Mouse (Mus musculus): Measurements from ENCODE around the gene Mapk11.

The Mapk11 gene

GRCm38 (mm10) chr15:89140659-89141252, 8.7 kb downstream of the Mapk11 start, which contains the start of gene Mapk12:
TSS of gene Mapk12 (minus strand) at chr15:89140703.
- DNase-seq (ENCODE audit: low spot score): peak; percentile 45

- peak; percentile 44 for DNase-seq (ENCODE audit: low spot score)
These were observed 9.3 kb downstream of the Mapk11 start for GRCm38 (mm10) chr15:89140048-89140658.

DNA sequence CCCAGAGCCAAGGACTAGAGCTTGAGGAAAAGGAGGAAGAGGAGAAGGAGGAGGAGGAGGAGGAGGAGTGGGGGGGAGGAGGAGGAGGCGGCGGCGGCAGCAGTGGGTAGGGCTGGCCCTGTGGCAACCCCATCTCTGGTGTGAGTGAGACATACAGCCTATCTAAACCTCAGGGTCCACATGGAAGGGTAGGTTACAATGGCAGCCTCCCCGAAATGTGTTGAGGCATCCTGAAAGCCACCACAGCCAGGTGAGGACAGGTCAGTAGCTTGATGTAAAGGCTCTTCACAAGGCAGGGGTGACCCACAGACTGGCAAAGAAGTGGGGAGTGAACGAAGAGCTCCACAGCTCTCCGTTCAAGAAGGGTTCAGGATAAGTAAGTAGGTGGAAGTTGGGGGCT, 10.9 kb downstream of the Mapk11 start:
- DNase-seq (ENCODE audit: low spot score): no peak

- no peak for DNase-seq (ENCODE audit: low spot score)
These were observed 11.4 kb downstream of the Mapk11 start for GRCm38 (mm10) chr15:89138046-89138405.

DNA sequence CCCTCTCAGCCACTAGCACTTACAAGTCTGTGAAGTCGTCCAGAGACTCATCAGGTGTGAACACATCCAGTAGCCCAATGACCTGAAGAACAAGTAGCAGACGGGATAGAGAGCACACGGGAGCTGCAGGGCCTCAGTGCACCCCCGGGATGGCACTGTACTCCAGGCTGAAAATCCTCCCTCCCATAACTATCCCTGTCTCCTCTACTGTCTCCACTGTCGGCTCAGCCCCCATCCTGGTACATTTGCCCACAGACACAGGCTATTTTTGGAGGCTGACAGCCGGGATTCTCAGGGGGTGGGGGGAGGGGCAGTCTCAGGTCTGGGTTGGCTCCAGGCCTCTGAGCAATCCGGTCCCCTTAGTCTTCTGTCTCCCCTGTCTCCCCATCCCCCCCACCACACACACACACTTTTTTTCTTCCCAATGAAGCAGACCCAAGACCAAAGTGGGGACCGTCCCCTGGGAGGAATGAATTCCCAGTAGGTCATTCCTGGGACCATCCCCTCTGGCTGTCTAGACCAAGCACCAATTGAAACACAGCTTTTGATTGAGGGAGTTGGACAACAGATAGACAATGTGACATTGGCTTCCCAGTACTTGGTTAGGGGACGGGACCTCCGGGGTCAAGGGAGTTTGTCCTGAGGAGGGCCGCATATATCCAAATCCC, 11.9 kb downstream of the Mapk11 start:
- DNase-seq (ENCODE audit: low spot score): no peak

DNA sequence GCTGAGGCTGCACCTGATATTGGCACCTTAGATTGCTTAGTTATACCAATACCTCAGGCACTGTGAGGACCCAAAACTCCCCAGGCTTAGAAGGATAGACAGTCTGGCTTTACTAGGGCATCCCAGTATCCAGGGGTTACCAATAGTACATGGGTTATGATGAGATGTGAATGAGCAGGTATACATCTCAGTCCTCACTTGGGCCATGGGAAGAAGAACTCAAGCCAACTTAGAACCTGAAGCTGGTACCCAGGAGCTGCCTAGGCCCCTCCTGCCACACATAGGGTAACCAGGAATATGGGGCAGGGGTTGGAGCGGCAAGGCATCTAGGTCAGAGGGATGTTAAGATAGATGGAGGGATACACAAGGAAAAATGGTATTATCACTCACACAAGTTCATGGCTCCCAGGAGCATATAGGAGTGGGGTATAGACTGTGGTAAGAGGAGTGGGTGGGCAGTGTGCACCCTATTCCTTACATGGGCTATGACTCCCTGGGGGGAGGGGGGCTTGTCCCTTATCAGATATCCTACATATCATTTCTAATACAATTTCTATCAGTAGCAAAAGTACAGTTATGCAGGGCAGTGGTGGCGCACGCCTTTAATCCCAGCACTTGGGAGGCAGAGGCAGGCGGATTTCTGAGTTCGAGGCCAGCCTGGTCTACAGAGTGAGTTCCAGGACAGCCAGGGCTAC, 12.8 kb downstream of the Mapk11 start:
- no peak for DNase-seq (ENCODE audit: low spot score)

GRCm38 (mm10) chr15:89131316-89131715, 18.1 kb downstream of the Mapk11 start:
- DNase-seq (ENCODE audit: low spot score): no peak

GRCm38 (mm10) chr15:89130245-89130644, 19.2 kb downstream of the Mapk11 start:
- DNase-seq (ENCODE audit: low spot score): no peak

DNA sequence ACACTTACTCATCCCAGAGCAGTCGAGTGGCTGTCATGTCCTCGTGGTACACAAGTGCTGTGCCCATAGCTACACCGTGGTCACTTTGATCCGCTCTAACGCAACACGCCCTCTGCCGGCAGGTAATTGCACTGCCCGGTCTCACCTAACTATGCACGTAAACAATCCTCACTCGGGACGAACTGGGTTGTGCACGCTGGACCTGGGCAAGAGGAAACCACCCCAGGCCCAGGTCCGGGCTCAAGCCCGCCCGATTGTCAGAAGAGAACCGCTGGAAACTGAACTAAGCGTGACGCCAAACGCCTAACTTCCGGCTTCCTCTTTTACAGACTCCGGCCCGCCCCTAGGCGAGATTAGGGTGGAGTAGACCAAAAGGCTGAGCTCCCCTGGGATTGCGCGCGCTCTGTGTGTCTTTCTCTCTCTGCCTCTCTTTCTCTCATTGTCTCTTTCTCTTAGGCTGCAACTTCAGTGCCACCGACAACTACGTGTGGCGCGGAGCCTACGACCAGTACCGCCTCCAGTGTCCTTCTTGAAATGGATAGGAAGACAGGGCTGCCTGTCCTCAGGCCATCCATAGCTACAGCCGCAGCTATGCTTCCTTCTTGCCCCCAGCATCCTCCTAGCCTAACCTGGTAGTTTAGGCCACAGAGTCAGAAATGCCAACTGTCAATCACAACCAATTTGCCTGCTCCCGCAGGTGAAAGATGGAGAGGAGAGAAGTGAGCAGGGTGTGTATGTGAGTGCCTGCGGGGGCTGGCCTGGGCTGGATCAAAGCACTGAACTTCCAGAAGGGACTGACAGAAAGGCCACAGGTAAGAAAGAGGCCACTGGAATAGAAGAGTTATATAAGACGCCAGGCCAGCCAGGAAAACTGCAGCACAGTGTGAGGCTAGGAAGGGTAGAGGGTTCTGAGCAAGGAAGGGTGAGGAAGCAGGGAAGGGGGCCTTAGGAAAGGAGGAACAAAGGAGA, 20.8 kb downstream of the Mapk11 start, which contains the start of gene Hdac10:
TSS of gene Hdac10 (minus strand) at position 319 of the 969 bp plus-strand sequence.
- DNase-seq (ENCODE audit: low spot score): peak; percentile 78

- DNase-seq (ENCODE audit: low spot score): no peak
These were observed 22.0 kb downstream of the Mapk11 start for GRCm38 (mm10) chr15:89127364-89127940.

DNA sequence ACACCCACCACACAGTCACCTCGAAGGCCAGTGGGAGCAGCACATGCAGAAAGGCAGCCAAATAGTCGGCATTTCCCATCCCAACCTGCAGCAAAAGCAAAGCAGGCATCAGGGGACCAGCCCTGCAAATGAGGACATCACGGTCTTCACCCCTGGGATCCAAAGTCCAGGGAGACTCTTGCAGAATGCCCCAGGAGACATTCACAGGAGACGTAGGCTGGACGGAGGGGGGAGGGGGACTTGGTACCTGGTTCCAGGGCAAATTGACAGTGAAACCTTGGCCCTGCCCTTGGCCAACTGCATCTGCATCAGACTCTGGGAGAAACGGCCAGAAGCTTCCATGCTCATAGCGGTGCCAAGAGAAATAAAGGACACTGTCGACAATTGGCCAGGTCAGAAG, 22.8 kb downstream of the Mapk11 start:
- DNase-seq (ENCODE audit: low spot score): no peak

DNA sequence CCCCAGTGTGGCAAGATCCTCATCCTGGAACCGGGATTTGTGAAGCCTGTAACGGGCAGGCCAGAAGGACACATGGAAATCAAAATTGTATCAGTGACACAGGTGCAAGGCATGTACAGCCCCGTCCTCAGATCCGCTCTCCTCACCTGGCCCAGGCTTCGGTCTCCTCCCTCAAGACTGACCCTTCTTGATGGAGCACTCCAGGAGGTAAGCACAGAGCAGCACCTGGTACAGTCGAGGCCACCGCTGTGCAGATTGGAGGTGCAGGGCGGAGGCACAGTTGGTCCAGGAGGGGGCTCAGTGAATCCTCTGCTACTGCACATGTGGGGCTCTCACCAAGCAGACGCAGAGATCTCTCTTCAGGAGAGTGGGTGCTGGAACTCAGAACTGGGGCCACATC, 24.1 kb downstream of the Mapk11 start:
- DNase-seq (ENCODE audit: low spot score): no peak

DNA sequence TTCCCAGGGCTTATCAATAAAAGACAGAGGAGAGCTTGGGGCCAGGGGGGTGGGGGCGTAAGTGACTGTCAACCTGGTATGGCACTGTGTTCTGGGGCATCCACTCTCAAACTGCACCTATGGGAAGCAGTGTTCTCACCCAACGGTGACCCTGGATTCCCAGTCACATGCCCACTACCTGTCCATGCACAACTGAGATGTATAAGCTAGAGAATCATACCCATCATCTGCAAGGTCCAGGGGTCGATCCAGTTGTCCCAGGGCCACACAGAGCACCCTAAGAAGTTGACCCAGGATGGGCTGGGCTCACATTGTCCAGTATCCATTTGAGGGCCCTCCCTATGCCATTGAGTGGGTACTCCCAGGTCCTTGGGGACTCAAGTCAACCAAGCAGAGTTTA, 25.1 kb downstream of the Mapk11 start:
- no peak for DNase-seq (ENCODE audit: low spot score)

DNA sequence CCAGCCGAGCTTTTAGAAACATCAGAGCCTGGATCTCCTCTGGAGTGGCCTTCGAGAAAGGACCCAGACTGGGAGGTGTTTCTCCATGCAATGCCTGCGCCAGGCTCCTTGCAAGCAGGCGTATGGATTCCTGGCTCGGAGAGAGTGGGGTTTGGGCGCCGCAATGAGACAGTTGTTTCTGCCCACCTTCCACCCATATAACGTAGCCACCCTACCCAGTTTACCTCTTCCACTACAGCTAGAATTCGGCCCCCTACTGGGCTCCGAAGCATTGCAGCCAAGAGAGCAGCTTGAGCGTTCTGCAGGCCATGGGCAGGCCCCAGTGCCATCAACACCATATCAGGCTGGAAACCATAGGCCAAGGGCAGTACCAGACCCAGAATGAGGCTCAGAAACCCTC, 25.8 kb downstream of the Mapk11 start:
- DNase-seq (ENCODE audit: low spot score): peak; percentile 42

GRCm38 (mm10) chr15:89122649-89123366, 26.6 kb downstream of the Mapk11 start, which contains the start of gene Tubgcp6:
TSS of gene Tubgcp6 (minus strand) at chr15:89123112.
- DNase-seq (ENCODE audit: low spot score): peak; percentile 91

DNA sequence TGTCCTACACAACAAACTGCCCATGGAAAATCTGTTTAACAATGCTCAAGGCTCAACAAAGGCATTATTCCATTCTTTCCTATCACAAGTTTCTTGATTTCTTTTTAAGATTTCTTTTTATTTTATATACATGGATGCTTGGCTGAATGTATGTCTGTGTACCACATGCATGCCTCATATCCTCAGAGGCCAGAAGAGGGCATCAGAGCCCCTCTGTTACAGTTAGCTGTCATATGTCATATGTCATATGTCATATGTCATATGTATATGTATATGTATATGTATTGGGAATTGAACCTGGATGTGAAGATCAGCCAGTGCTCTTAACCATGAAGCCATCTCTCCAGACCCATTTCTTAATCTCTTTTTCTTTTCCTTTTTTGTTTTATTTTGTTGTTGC, 31.4 kb downstream of the Mapk11 start:
- no peak for DNase-seq (ENCODE audit: low spot score)

DNA sequence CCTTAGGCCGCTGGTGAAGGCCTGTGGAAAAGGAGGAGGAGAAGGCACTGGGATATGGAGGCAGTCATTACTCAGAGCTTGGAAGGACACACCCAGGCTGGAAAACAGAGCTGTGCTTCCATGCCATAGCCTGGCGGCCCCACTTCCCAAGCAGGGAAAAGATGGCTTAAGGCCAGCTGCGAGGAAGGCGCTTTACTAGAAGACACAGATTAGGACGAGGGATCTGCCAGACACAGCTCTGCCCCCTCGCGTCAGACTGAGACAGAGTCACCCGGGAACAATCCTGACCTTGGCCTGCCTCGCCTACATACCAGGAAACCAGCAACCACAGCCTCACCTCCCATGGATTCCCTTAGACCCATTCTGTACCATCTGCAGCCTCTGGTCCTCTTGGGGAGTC, 39.3 kb downstream of the Mapk11 start:
- peak; percentile 66 for DNase-seq (ENCODE audit: low spot score)

GRCm38 (mm10) chr15:89106976-89107375, 42.5 kb downstream of the Mapk11 start:
- DNase-seq (ENCODE audit: low spot score): no peak

DNA sequence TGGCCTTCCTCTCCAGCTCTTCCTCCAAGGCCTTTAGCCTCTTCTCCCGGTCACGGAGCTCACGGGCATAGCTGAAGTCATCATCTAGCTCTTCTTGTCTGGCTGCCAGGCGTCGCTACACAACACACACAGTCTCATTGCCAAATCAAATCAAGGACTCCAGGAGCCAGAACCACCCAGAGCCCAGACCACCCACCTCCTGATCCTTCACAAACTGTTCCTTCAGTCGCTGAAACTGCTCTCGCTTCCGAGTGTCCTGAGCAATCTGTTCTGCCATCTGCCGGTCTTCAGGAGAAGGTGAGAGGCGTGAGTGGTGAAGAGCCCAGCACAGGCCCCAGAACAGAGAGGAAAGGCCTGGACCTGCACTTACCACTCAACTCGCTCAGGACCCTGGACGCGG, 43.4 kb downstream of the Mapk11 start:
- no peak for DNase-seq (ENCODE audit: low spot score)

DNA sequence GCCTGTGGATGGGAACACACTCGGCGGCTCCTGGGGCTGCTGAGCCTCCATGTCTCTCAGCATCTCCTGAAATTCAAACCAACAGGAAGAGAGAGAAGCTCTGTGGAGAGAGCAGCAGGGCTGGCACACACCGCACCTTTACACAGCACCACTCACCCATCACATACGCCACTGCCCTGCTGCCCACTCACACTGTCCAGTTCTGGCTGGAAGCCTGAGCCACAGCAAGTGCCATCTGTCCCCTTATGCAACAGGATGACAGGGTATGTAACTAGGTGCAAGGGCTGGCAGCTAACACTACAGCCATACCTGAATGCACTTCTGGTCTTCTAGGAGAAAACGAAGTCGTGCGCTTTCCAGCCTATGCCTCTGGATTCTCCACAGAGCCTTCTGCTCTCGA, 45.0 kb downstream of the Mapk11 start:
- DNase-seq (ENCODE audit: low spot score): no peak

DNA sequence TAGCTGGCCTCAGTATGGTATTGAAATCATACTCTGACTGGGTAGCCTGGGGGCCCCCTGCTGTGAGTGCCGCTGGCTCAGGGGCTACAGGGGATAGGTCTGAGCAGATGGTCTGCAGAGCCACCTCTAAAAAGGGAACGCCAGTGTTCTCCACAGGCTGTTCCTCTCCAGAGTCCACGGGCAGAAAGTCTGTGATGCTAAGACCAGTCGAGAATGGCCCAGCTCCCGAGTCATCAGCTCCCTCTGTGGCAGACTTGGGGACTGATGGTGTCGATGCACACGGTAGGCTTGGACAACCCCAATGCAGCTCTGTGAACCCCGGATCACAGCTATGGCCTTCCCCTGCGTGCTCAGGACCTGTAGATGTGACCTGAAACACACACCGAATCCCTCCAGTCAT, 45.5 kb downstream of the Mapk11 start:
- no peak for DNase-seq (ENCODE audit: low spot score)

Measured in ovary, postnatal 36 days (tissue).